Mouse (Mus musculus) embryonic fibroblast, embryonic 13.5 days (primary cell): ENCODE results near the gene Syce1.

Experiments used
- CTCF ChIP-seq: IDR thresholded peaks from 2 replicates; pipeline ENCODE4 v1.5.1; 2011; ENCODE audit warnings: mild to moderate bottlenecking, control low read depth, low read length, moderate library complexity, borderline replicate concordance; ENCODE audit not compliant: insufficient read depth
- POLR2A ChIP-seq: IDR thresholded peaks from 2 replicates; pipeline ENCODE4 v1.6.1; 2011; ENCODE audit warnings: low read depth, mild to moderate bottlenecking, control low read depth, low read length, moderate library complexity

- TF ChIP-seq CTCF (no peak), POLR2A (no peak)
Measured at GRCm38 (mm10) chr7:140747402-140747801, 40.2 kb downstream of the Syce1 start.
